Mouse (Mus musculus) liver, embryonic 13.5 days (tissue): ENCODE data around the gene Csf1. TPM values are rescaled to one million over a fixed set of nuclear protein-coding genes. Genes with fewer than 3 reads are reported as not detected.
A peak's percentile ranks its signal among the peaks of the same experiment; 100 is the strongest.

Experiments
- ATAC-seq: fragments of 200-750 bp; cut with Nextera tagmentation; 2 replicates; pipeline ENCODE4 v1.8.0; 2017; ENCODE audit warnings: low read depth, mild to moderate bottlenecking, moderate number of reproducible peaks, moderate library complexity
- DNase-seq: peaks from one replicate; pipeline ENCODE4 v3.0.0; 2022
- H3K27ac ChIP-seq: fragments of 300-500 bp; sonication (generic); 2 replicates; pipeline ENCODE4 v1.5.1; 2015; ENCODE audit warnings: moderate library complexity, mild to moderate bottlenecking, inconsistent platforms
- H3K27me3 ChIP-seq: fragments of 300-500 bp; sonication (generic); 2 replicates; pipeline ENCODE4 v1.6.1; 2015; ENCODE audit warnings: mild to moderate bottlenecking, inconsistent platforms
- H3K36me3 ChIP-seq: fragments of 300-500 bp; sonication (generic); 2 replicates; pipeline ENCODE4 v1.6.1; 2015; ENCODE audit warnings: mild to moderate bottlenecking, inconsistent platforms
- H3K4me1 ChIP-seq: fragments of 300-500 bp; sonication (generic); replicated peaks from 2 replicates; pipeline ENCODE4 v1.6.1; 2015; ENCODE audit warnings: inconsistent platforms
- H3K4me2 ChIP-seq: fragments of 300-500 bp; sonication (generic); 2 replicates; pipeline ENCODE4 v1.6.1; 2015; ENCODE audit warnings: inconsistent platforms, mild to moderate bottlenecking, moderate library complexity
- H3K4me3 ChIP-seq: fragments of 300-500 bp; sonication (generic); replicated peaks from 2 replicates; pipeline ENCODE4 v1.5.1; 2015; ENCODE audit warnings: mild to moderate bottlenecking, inconsistent platforms
- H3K9ac ChIP-seq: fragments of 300-500 bp; sonication (generic); 2 replicates; pipeline ENCODE4 v1.6.1; 2015; ENCODE audit warnings: mild to moderate bottlenecking, inconsistent platforms
- H3K9me3 ChIP-seq: fragments of 300-500 bp; sonication (generic); replicated peaks from 2 replicates; pipeline ENCODE4 v1.6.1; 2016; ENCODE audit warnings: inconsistent platforms
- WGBS: fragments of 180-500 bp; shearing (Covaris S2); methylation state at CpG from one replicate; pipeline ENCODE4 v1.1.7; 2015; ENCODE audit not compliant: insufficient replicate concordance; 5-methylcytosine and 5-hydroxymethylcytosine counted together
- polyA plus RNA-seq: library from polyadenylated mRNA; unstranded; fragments of >200 nt; fragmentation: Nextera tagmentation; extraction: Ambion mirVana; gene quantifications from 2 replicates; pipeline ENCODE4 v1.2.1, GENCODE M21; 2015

Csf1 gene
- polyA plus RNA-seq, 1 experiment from 2014 or later: 4.6 TPM

DNA sequence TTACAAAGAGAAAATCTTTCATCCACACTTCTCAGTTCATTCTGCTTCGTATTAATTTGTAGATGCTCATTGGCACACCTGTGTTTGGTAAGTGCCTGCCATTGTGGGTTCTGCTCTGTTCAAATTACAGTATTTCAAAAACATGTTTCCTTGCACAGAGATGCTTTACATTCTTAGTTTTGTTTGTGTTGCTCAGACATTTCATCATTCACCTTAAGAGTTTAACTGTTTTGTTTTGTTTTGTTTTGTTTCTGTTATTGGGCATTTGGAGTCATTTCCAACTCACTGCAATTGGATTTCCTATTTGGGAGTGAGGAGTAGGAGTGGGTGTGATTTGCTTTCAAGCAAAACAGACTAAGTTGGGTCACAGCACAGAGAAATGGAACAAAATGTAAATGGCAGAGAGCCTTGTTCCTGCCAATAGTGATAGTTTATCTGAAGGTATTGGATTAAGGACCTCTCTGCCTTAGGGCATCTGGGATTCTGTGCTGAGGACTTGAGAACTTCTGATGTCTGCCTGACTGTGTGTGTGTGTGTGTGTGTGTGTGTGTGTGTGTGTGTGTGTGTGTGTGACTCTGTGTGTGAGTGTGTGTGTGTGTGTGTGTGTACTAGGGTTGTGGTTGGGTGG, 58.4 kb downstream of the Csf1 start:
- no peak overlapping the region for H3K4me3 ChIP-seq
- H3K9me3 ChIP-seq: no peaks in the 10 kb centered on the region
- H3K9ac ChIP-seq: no peak overlapping the region
- H3K27me3 ChIP-seq: no peaks in the 10 kb centered on the region
- peaks cover 9% of the 10 kb centered on the region for H3K4me1 ChIP-seq
- no peak for ATAC-seq
- H3K27ac ChIP-seq: no peak overlapping the region
- H3K36me3 ChIP-seq: no peaks in the 10 kb centered on the region
- no peak overlapping the region for H3K4me2 ChIP-seq
- no peak for DNase-seq
- 76% methylated on average over 1 of the region's 1 CpGs for WGBS

DNA sequence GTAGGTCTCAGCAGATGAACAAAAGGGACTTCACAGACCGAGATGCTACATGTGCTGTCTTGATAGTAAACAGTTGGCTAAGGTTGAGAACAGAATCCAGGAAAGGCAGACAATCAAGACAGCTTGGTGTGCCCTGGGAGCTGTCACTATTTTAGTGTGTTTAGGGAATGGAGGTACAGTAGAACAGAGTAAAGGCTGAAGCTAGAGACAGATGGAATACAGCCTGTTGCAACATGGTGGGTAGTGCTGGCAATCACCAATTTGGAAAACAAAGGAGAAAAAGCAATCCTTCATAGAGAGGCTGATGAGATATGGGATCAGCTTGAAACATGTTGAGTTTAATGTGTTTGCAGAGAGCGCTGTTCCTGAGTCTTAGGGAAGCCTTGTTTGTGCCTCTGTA, 59.6 kb downstream of the Csf1 start:
- H3K9me3 ChIP-seq: no peaks in the 10 kb centered on the region
- 63% methylated on average over 2 of the region's 2 CpGs for WGBS

DNA sequence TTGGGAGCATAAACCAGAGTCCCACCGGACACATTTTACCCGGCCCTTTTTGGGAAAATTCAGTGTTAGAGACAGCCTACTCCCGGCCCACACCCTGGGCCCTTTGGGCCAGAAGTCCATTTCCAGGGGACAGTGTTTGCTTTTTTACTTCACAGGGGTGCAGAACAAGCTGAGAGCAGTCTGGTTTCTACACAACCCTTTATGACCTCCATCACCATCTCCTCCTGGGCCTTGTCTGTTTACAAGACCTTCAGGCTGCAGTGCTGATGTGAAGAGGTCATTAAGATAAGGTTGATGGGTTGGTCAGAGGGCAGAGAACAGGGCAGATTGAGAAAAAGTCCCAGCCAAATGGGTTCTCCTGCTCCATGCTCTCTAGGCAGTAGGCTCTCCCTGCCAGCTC, 63.4 kb downstream of the Csf1 start:
- no peak for DNase-seq
- Histone ChIP-seq H3K27me3 (no peaks in the 10 kb centered on the region), H3K4me3 (peak overlapping the region; percentile 93), H3K4me2 (peak overlapping the region; percentile 81), H3K4me1 (peaks cover 31% of the 10 kb centered on the region), H3K27ac (peak overlapping the region; percentile 58), H3K36me3 (no peaks in the 10 kb centered on the region), H3K9ac (peak overlapping the region; percentile 43; the same call in 1 of the 2 replicates), H3K9me3 (no peaks in the 10 kb centered on the region)
- ATAC-seq: peak; percentile 41
- WGBS: 23% methylated on average over 3 of the region's 3 CpGs

More for the DNA sequence above, 59.6 kb downstream of the Csf1 start:
- H3K36me3 ChIP-seq: no peaks in the 10 kb centered on the region
- H3K9ac ChIP-seq: no peak overlapping the region
- DNase-seq: no peak
- no peak overlapping the region for H3K27ac ChIP-seq
- H3K4me2 ChIP-seq: no peak overlapping the region
- no peak for ATAC-seq
- H3K27me3 ChIP-seq: no peaks in the 10 kb centered on the region
- peaks cover 13% of the 10 kb centered on the region for H3K4me1 ChIP-seq
- H3K4me3 ChIP-seq: no peak overlapping the region

DNA sequence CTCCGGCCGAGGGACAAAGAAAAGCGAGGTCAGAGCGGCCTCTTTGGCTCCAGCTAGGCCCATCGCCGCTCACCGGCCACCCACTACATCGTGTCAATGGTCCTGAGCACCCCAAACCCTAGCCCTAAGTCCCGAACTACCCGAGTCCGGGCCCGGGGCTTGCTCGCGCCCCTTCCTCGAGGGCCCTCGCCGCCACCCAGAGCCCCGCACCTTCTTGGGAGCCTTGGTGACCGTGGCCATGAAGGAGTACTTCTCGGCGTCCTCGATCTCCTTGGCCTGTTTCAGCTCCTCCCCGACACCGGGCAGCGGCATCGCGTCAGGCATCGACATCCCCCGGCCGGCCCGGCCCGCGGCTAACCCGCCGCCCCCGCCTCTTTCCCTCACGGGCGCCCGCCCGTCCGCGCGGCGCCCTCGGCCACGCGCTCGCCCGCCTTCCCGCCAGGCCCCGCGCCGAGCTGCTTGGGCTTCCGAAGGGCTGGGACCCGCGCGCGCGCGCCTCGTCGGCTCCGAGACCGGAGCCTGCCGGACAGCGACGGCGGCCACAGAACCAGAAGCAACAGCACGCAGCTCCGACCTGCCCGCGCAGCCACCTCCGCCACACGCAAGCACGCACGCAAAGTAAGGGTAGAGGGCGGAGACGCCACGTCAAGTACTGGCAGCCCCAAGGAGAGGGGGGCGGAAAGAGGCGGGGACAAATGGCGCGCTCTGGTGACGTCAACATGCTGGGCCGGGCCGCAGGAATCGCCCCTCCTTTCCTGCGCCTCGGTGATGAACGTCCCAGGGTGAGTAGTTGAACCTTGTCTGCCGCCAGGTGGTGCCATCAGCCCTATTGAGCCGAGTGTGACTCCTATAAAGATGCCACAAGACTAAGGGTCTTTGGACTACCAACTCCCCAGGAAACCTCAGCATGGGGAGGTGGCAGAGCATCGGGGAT, 64.1 kb downstream of the Csf1 start, which contains the start of gene Ahcyl1:
TSS of gene Ahcyl1 (minus strand) at position 613 of the 934 bp plus-strand sequence.
- Histone ChIP-seq H3K4me3 (peak within 1 kb of the TSS; percentile 93), H3K36me3 (no peaks in the 10 kb centered on the region), H3K4me1 (peaks cover 34% of the 10 kb centered on the region), H3K27me3 (no peaks in the 10 kb centered on the region), H3K9me3 (no peaks in the 10 kb centered on the region), H3K9ac (peak within 1 kb of the TSS; percentile 94), H3K4me2 (peak within 1 kb of the TSS; percentile 81), H3K27ac (peak within 1 kb of the TSS; percentile 86)
- WGBS: under 1% methylated on average over 74 of the region's 93 CpGs
- DNase-seq (peak; percentile 98), ATAC-seq (peak; percentile 96)

DNA sequence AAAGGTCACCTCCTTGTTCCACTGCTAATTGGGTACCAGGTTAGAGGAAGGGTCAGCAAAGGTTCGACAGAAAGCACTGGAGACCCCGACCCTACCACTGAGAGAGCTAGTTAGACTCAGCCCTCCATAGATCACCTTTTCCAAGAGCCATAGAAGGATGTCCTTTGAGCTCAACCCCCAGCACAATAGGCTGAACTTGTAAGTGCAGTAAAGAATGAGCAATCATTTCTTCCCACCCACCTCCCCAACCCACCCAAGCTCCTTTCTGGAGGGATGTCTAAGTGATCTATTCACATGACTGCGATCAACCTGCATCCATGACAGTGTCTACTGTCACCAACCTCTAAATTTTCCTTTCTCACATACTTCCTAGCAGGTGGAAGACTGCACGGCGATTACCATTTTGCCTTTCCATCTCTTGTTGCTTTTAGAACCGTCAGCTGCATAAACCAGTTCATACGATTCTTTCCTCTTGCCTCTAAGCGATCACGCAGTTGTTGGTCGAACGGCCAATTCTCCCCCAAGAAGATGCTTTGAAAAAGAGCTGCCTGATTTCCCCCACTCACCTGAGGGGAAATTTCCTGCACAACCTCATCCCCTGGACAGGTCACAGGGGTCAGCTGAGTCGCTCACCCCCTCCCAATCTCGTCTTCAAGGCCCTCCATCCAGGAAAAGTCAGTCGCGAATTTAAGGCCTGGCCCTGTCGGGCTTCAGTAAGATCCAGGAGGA, 64.9 kb downstream of the Csf1 start:
- Histone ChIP-seq H3K4me3 (peak overlapping the region; percentile 93), H3K36me3 (no peaks in the 10 kb centered on the region), H3K9me3 (no peaks in the 10 kb centered on the region), H3K4me1 (peaks cover 42% of the 10 kb centered on the region), H3K4me2 (peak overlapping the region; percentile 81), H3K9ac (peak overlapping the region; percentile 94), H3K27ac (peak overlapping the region; percentile 86), H3K27me3 (no peaks in the 10 kb centered on the region)
- WGBS: 4% methylated on average over 16 of the region's 16 CpGs
- no peak for DNase-seq
- ATAC-seq: no peak

DNA sequence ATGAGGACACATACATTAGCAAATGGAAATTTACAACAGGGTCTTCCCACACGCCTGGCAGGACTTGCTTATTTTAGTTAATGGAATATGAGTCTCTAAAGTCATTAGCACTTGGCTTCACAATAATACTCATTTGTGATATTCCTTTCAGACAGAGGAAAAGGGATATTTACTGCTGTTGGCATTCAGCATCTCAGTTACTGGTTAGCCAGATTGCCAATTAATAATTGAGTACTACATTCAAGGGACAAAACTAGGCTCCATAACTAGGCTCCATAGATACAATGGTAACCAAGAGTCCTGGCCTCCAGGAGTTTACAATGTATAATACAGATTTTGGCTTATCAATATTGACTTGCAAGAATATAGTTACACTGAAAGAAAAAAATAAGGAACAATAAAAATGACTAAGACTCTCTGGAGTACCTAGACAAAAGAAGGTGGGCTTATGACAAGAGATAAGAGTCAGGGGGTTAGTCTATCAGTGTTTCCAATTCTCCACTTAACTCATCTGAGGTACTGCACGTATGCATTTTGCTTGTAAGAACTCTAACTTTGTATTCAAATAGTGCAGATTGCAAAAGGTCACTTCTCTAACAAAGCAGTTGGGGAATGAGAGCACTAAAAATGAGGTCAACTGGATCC, 65.9 kb downstream of the Csf1 start:
- H3K27me3 ChIP-seq: no peaks in the 10 kb centered on the region
- no peak overlapping the region for H3K27ac ChIP-seq
- no peak for ATAC-seq
- peak overlapping the region; percentile 81 for H3K4me2 ChIP-seq
- peaks cover 47% of the 10 kb centered on the region for H3K4me1 ChIP-seq
- H3K9me3 ChIP-seq: no peaks in the 10 kb centered on the region
- H3K9ac ChIP-seq: peak overlapping the region; percentile 94
- no peaks in the 10 kb centered on the region for H3K36me3 ChIP-seq
- peak overlapping the region; percentile 93 for H3K4me3 ChIP-seq
- 45% methylated on average over 2 of the region's 2 CpGs for WGBS
- no peak for DNase-seq

Other genes with a start within 250 kb of the Csf1 start
- gene Slc6a17, start 242.5 kb downstream of the Csf1 start, polyA plus RNA-seq: 0.27 and 0.37 TPM in 2 replicates
- gene Ubl4b, start 205.4 kb downstream of the Csf1 start, polyA plus RNA-seq: not detected in 2 replicates
- gene Alx3, start 165.4 kb downstream of the Csf1 start, polyA plus RNA-seq: 0.25 and 0.45 TPM in 2 replicates
- gene Gm10961, start 129.1 kb downstream of the Csf1 start, polyA plus RNA-seq: not detected in 2 replicates
- gene Strip1, start 128.8 kb downstream of the Csf1 start, polyA plus RNA-seq: 10.4 and 10.6 TPM in 2 replicates
- 28.2 and 32.2 TPM in 2 replicates for gene Ahcyl1, start 63.9 kb downstream of the Csf1 start, polyA plus RNA-seq
- not detected in 2 replicates for gene Eps8l3, start 116.8 kb upstream of the Csf1 start, polyA plus RNA-seq
- 148 and 158 TPM in 2 replicates for gene Gstm5, start 135.4 kb upstream of the Csf1 start, polyA plus RNA-seq
- 11.1 and 13.2 TPM in 2 replicates for gene Gstm7, start 171.3 kb upstream of the Csf1 start, polyA plus RNA-seq
- gene Gstm6, start 183.3 kb upstream of the Csf1 start, polyA plus RNA-seq: 9.0 and 12.0 TPM in 2 replicates
- 11.4 and 11.8 TPM in 2 replicates for gene Gstm3, start 208.8 kb upstream of the Csf1 start, polyA plus RNA-seq
- gene Gstm2, start 226.0 kb upstream of the Csf1 start, polyA plus RNA-seq: 5.9 and 6.1 TPM in 2 replicates